Mouse (Mus musculus): ENCODE data around the gene Cntf.
"Not testable (repeated sequence)": the region's sequence is repeated elsewhere in the genome, so short reads cannot be mapped to it uniquely, and the experiment has no call there.

DNA sequence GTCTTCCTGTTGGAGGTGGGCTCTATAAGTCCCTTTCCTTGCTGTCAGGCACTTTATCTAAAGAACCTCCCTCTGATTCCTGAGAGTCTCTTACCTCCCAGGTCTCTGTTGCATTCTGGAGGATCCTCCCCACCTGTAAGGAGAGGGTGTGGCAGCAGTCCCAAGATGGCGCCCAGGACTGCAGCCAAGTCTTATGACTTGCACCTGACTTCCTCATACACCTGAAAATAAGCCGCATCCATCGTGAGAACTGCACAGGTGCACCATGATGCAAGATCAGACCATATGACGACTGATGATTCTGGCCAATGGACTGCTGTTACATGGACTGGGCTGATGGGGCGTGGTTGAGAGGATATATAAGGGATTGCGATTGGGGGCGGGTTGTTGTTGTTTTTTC is 43.8 kb downstream of the Cntf start:
- TF ChIP-seq POLR2A (IDR thresholded peaks at IDR 0.05; ENCODE audit: borderline replicate concordance, extremely low read depth, insufficient read depth, insufficient read length, poor library complexity, severe bottlenecking); CTCF (IDR thresholded peaks at IDR 0.05; ENCODE audit: borderline replicate concordance, extremely low read depth, insufficient read depth, insufficient read length): not testable (repeated sequence)
